Mouse (Mus musculus): ENCODE measurements at regions not wholly inside any gene's neighbourhood (a gene's known extent, or its start where the extent isn't known, plus 50 kb on each side); places are given as distances from the start of the nearest gene placed in this dataset.

DNA sequence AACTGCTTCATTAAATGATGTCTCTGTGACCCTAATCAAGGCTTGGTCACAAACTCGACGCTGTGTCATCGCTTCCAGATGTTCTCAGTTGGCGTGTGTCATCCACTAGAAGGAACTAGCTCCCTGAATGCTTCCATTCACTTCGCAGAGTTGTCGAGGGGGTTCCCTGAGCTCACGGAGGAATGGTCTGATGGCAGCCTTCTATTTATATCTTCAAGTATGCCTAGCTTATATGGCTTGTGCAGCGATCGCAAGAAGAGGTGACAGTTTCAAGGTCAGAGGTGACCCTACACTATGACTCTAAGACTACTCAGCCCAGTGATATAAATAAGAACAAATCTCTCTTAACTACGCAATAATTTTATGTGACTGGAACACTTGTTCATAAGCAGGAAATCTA lies 126.3 kb downstream of the Nr4a2 start:
- in situ Hi-C loops (cut with MboI; ENCODE audit: low sequenced_read_pairs in 2 of 2, unreplicated experiment in 2 of 2) = no loop called here
- no peak for DNase-seq (ENCODE audit: low read depth, low spot score)
- Histone ChIP-seq H3K4me1 (ENCODE audit: control insufficient read depth in 2 of 2, insufficient read depth in 2 of 2, low read length in 2 of 2, poor library complexity in 1 of 2) (no peaks in the 10 kb centered on the region), H3K36me3 (ENCODE audit: control insufficient read depth, insufficient read depth, low read length, poor library complexity, severe bottlenecking) (no peaks in the 10 kb centered on the region), H3K27ac (ENCODE audit: insufficient read depth, low read depth, low read length, poor library complexity, severe bottlenecking) (no peak overlapping the region), H3K9ac (ENCODE audit: insufficient read depth, low read depth, low read length, poor library complexity, severe bottlenecking) (no peak overlapping the region), H3K4me3 (ENCODE audit: insufficient read depth in 1 of 2, low read depth in 1 of 2, low read length in 2 of 2, poor library complexity in 1 of 2, severe bottlenecking in 1 of 2) (no peak overlapping the region), H3K9me3 (ENCODE audit: control insufficient read depth, insufficient read depth, low read depth, low read length) (no peaks in the 10 kb centered on the region)
- TF ChIP-seq ZNF384 (IDR thresholded peaks at IDR 0.05; ENCODE audit: low read depth, low read length) (no peak), HCFC1 (IDR thresholded peaks at IDR 0.05; ENCODE audit: borderline replicate concordance, insufficient read depth, low read length) (no peak), ZC3H11A (IDR thresholded peaks at IDR 0.05; ENCODE audit: borderline replicate concordance, low read depth, low read length) (no peak), CHD2 (IDR thresholded peaks at IDR 0.05; ENCODE audit: low read depth, low read length) (no peak), MAFK (IDR thresholded peaks at IDR 0.05; ENCODE audit: insufficient read depth, low read depth, low read length) (no peak)

DNA sequence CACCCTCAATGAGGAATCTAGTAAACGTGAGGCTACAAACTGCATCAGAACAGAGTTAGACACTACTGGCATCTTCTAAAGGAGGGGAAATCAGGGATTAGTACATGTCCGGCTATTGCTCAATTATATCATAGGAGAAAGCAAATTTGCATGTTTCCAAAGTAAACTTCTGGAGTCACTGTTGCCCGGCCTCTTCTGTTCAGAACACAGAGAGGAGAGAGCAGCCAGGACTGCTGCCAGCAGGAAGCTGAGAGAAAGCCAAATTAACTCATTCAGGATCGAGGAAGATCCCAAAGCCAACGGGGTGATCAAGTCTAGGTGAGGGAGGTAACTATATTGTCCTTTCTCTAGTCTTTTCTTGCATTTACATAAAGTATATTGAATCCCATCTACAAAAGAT lies 131.0 kb downstream of the Nr4a2 start:
- in situ Hi-C loops (cut with MboI; ENCODE audit: low sequenced_read_pairs in 2 of 2, unreplicated experiment in 2 of 2) = no loop called here
- Histone ChIP-seq H3K4me1 (ENCODE audit: control insufficient read depth in 2 of 2, insufficient read depth in 2 of 2, low read length in 2 of 2, poor library complexity in 1 of 2) (no peaks in the 10 kb centered on the region), H3K9ac (ENCODE audit: insufficient read depth, low read depth, low read length, poor library complexity, severe bottlenecking) (no peak overlapping the region), H3K27ac (ENCODE audit: insufficient read depth, low read depth, low read length, poor library complexity, severe bottlenecking) (no peak overlapping the region), H3K36me3 (ENCODE audit: control insufficient read depth, insufficient read depth, low read length, poor library complexity, severe bottlenecking) (no peaks in the 10 kb centered on the region), H3K9me3 (ENCODE audit: control insufficient read depth, insufficient read depth, low read depth, low read length) (no peaks in the 10 kb centered on the region), H3K4me3 (ENCODE audit: insufficient read depth in 1 of 2, low read depth in 1 of 2, low read length in 2 of 2, poor library complexity in 1 of 2, severe bottlenecking in 1 of 2) (no peak overlapping the region)
- TF ChIP-seq ZC3H11A (IDR thresholded peaks at IDR 0.05; ENCODE audit: borderline replicate concordance, low read depth, low read length) (no peak), ZNF384 (IDR thresholded peaks at IDR 0.05; ENCODE audit: low read depth, low read length) (no peak), MAFK (IDR thresholded peaks at IDR 0.05; ENCODE audit: insufficient read depth, low read depth, low read length) (no peak), CHD2 (IDR thresholded peaks at IDR 0.05; ENCODE audit: low read depth, low read length) (no peak), HCFC1 (IDR thresholded peaks at IDR 0.05; ENCODE audit: borderline replicate concordance, insufficient read depth, low read length) (no peak)
- no peak for DNase-seq (ENCODE audit: low read depth, low spot score)

DNA sequence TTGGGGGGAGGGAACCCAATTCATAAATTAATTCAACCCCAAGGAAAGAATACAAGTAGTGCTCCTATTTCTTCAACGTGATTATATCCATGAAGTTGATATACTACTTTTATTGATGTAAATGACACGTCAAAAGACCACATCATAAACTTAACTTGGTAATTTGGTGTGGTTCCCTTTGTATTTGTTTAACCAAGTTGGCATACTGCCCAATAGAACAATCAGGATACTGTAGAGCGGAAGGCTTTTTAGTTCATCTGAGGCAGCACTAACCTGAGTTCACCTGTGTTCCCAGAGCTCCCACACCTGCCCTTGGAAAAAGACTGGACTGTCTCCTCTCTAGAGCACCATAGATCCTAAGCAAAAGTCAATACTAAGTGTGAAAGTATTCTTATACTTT lies 132.0 kb downstream of the Nr4a2 start:
- no peaks in the 10 kb centered on the region for H3K4me1 ChIP-seq (ENCODE audit: control insufficient read depth in 2 of 2, insufficient read depth in 2 of 2, low read length in 2 of 2, poor library complexity in 1 of 2)
- no peak for DNase-seq (ENCODE audit: low read depth, low spot score)
- no peak overlapping the region for H3K4me3 ChIP-seq (ENCODE audit: insufficient read depth in 1 of 2, low read depth in 1 of 2, low read length in 2 of 2, poor library complexity in 1 of 2, severe bottlenecking in 1 of 2)
- in situ Hi-C loops (cut with MboI; ENCODE audit: low sequenced_read_pairs in 2 of 2, unreplicated experiment in 2 of 2) = no loop called here
- no peak overlapping the region for H3K9ac ChIP-seq (ENCODE audit: insufficient read depth, low read depth, low read length, poor library complexity, severe bottlenecking)
- no peaks in the 10 kb centered on the region for H3K36me3 ChIP-seq (ENCODE audit: control insufficient read depth, insufficient read depth, low read length, poor library complexity, severe bottlenecking)
- TF ChIP-seq ZC3H11A (IDR thresholded peaks at IDR 0.05; ENCODE audit: borderline replicate concordance, low read depth, low read length) (no peak), ZNF384 (IDR thresholded peaks at IDR 0.05; ENCODE audit: low read depth, low read length) (no peak), HCFC1 (IDR thresholded peaks at IDR 0.05; ENCODE audit: borderline replicate concordance, insufficient read depth, low read length) (no peak), MAFK (IDR thresholded peaks at IDR 0.05; ENCODE audit: insufficient read depth, low read depth, low read length) (no peak), CHD2 (IDR thresholded peaks at IDR 0.05; ENCODE audit: low read depth, low read length) (no peak)
- H3K27ac ChIP-seq (ENCODE audit: insufficient read depth, low read depth, low read length, poor library complexity, severe bottlenecking) = no peak overlapping the region
- no peaks in the 10 kb centered on the region for H3K9me3 ChIP-seq (ENCODE audit: control insufficient read depth, insufficient read depth, low read depth, low read length)

DNA sequence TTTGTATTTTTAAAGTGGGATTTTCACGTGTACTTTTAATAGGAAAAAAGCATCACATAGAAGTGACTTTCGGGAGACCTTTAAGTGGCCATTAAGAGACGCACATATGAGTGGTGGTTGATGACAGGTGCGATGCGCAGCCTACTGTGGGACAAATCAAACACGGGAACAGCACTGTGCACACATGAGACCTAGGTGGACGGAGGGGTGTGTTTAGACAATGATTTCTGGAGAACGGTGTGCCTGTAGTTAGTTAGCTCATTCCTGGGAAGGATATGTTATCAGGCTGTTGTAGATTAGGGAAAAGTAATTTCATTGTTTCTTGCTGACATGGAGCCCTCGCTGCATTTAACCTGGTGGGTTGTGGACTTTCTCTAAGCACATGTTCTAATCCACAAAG lies 133.0 kb downstream of the Nr4a2 start:
- H3K27ac ChIP-seq (ENCODE audit: insufficient read depth, low read depth, low read length, poor library complexity, severe bottlenecking) = no peak overlapping the region
- H3K9me3 ChIP-seq (ENCODE audit: control insufficient read depth, insufficient read depth, low read depth, low read length) = no peaks in the 10 kb centered on the region
- no peaks in the 10 kb centered on the region for H3K4me1 ChIP-seq (ENCODE audit: control insufficient read depth in 2 of 2, insufficient read depth in 2 of 2, low read length in 2 of 2, poor library complexity in 1 of 2)
- in situ Hi-C loops (cut with MboI; ENCODE audit: low sequenced_read_pairs in 2 of 2, unreplicated experiment in 2 of 2) = no loop called here
- no peak overlapping the region for H3K4me3 ChIP-seq (ENCODE audit: insufficient read depth in 1 of 2, low read depth in 1 of 2, low read length in 2 of 2, poor library complexity in 1 of 2, severe bottlenecking in 1 of 2)
- no peak for DNase-seq (ENCODE audit: low read depth, low spot score)
- TF ChIP-seq ZC3H11A (IDR thresholded peaks at IDR 0.05; ENCODE audit: borderline replicate concordance, low read depth, low read length) = no peak
- TF ChIP-seq MAFK (IDR thresholded peaks at IDR 0.05; ENCODE audit: insufficient read depth, low read depth, low read length) = no peak
- TF ChIP-seq CHD2 (IDR thresholded peaks at IDR 0.05; ENCODE audit: low read depth, low read length) = no peak
- no peak for TF ChIP-seq ZNF384 (IDR thresholded peaks at IDR 0.05; ENCODE audit: low read depth, low read length)
- TF ChIP-seq HCFC1 (IDR thresholded peaks at IDR 0.05; ENCODE audit: borderline replicate concordance, insufficient read depth, low read length) = no peak
- no peak overlapping the region for H3K9ac ChIP-seq (ENCODE audit: insufficient read depth, low read depth, low read length, poor library complexity, severe bottlenecking)
- H3K36me3 ChIP-seq (ENCODE audit: control insufficient read depth, insufficient read depth, low read length, poor library complexity, severe bottlenecking) = no peaks in the 10 kb centered on the region

DNA sequence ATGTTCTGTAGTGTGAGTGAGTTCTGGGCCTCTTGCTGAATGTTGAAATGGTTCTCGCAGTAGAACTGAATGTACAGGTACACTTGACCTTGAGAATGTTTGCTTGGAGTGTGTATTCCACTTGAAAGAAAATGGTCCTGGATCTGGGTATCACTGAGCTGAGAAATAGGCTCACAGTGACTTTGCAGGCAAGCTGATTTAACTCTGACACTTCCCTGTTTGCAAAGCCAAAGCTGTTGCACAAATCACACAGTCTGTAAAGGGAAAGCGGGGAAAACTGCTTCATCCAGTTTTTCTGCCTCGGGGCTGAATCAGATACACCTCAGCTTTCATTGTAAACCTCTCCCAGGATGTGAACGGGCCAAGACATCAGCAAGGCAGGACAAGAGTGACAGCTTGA lies 140.6 kb downstream of the Nr4a2 start:
- in situ Hi-C loops (cut with MboI; ENCODE audit: low sequenced_read_pairs in 2 of 2, unreplicated experiment in 2 of 2) = no loop called here
- no peak for DNase-seq (ENCODE audit: low read depth, low spot score)
- no peak for TF ChIP-seq CHD2 (IDR thresholded peaks at IDR 0.05; ENCODE audit: low read depth, low read length)
- no peak for TF ChIP-seq ZC3H11A (IDR thresholded peaks at IDR 0.05; ENCODE audit: borderline replicate concordance, low read depth, low read length)
- no peaks in the 10 kb centered on the region for H3K4me1 ChIP-seq (ENCODE audit: control insufficient read depth in 2 of 2, insufficient read depth in 2 of 2, low read length in 2 of 2, poor library complexity in 1 of 2)
- H3K36me3 ChIP-seq (ENCODE audit: control insufficient read depth, insufficient read depth, low read length, poor library complexity, severe bottlenecking) = no peaks in the 10 kb centered on the region
- H3K27ac ChIP-seq (ENCODE audit: insufficient read depth, low read depth, low read length, poor library complexity, severe bottlenecking) = no peak overlapping the region
- no peak overlapping the region for H3K4me3 ChIP-seq (ENCODE audit: insufficient read depth in 1 of 2, low read depth in 1 of 2, low read length in 2 of 2, poor library complexity in 1 of 2, severe bottlenecking in 1 of 2)
- H3K9ac ChIP-seq (ENCODE audit: insufficient read depth, low read depth, low read length, poor library complexity, severe bottlenecking) = no peak overlapping the region
- no peaks in the 10 kb centered on the region for H3K9me3 ChIP-seq (ENCODE audit: control insufficient read depth, insufficient read depth, low read depth, low read length)
